Mouse (Mus musculus) limb, embryonic 15.5 days (tissue): Measurements from ENCODE around the gene Dnhd1. TPM values are rescaled to one million over a fixed set of nuclear protein-coding genes. Genes with fewer than 3 reads are reported as not detected.
A peak's percentile ranks its signal among the peaks of the same experiment; 100 is the strongest.
"Not testable (repeated sequence)": the region's sequence is repeated elsewhere in the genome, so short reads cannot be mapped to it uniquely, and the experiment has no call there.

ENCODE experiments used
- ATAC-seq: fragments of 200-750 bp; cut with Nextera tagmentation; 2 replicates; pipeline ENCODE4 v1.8.0; 2017; ENCODE audit warnings: low read depth, moderate TSS enrichment; ENCODE audit not compliant: insufficient number of reproducible peaks, low FRiP score, low TSS enrichment
- H3K27ac ChIP-seq: fragments of 300-500 bp; sonication (generic); 2 replicates; pipeline ENCODE4 v1.5.1; 2015; ENCODE audit warnings: moderate library complexity, mild to moderate bottlenecking, inconsistent platforms
- H3K27me3 ChIP-seq: fragments of 300-500 bp; sonication (generic); 2 replicates; pipeline ENCODE4 v1.6.1; 2015; ENCODE audit warnings: inconsistent platforms
- H3K36me3 ChIP-seq: fragments of 300-500 bp; sonication (generic); 2 replicates; pipeline ENCODE4 v1.6.1; 2015; ENCODE audit warnings: inconsistent platforms
- H3K4me1 ChIP-seq: fragments of 300-500 bp; sonication (generic); 2 replicates; pipeline ENCODE4 v1.6.1; 2015; ENCODE audit warnings: inconsistent platforms
- H3K4me2 ChIP-seq: fragments of 300-500 bp; sonication (generic); 2 replicates; pipeline ENCODE4 v1.6.1; 2015; ENCODE audit warnings: mild to moderate bottlenecking, inconsistent platforms
- H3K4me3 ChIP-seq: fragments of 300-500 bp; sonication (generic); 2 replicates; pipeline ENCODE4 v1.5.1; 2015; ENCODE audit warnings: mild to moderate bottlenecking, inconsistent platforms
- H3K9ac ChIP-seq: fragments of 300-500 bp; sonication (generic); 2 replicates; pipeline ENCODE4 v1.6.1; 2015; ENCODE audit warnings: inconsistent platforms
- H3K9me3 ChIP-seq: fragments of 300-500 bp; sonication (generic); 2 replicates; pipeline ENCODE4 v1.6.1; 2016; ENCODE audit warnings: inconsistent platforms
- WGBS: fragments of 180-500 bp; shearing (Covaris S2); methylation state at CpG from one replicate; pipeline ENCODE4 v1.1.7; 2015; 5-methylcytosine and 5-hydroxymethylcytosine counted together
- polyA plus RNA-seq: library from polyadenylated mRNA; unstranded; fragments of >200 nt; fragmentation: Nextera tagmentation; extraction: Ambion mirVana; gene quantifications from 2 replicates; pipeline ENCODE4 v1.2.1, GENCODE M21; 2015

Gene Dnhd1
- polyA plus RNA-seq, 1 experiment from 2014 or later: 0.88 TPM

- H3K36me3 ChIP-seq: peaks cover 44% of the 10 kb centered on the region
- peaks cover 30% of the 10 kb centered on the region for H3K4me1 ChIP-seq
- H3K4me2 ChIP-seq: no peak overlapping the region
- 0 out of 2 replicates have a peak overlapping the region, but pooled peaks have one; percentile 81 for H3K4me3 ChIP-seq
- 88% methylated on average over 8 of the region's 8 CpGs for WGBS
- no peaks in the 10 kb centered on the region for H3K27me3 ChIP-seq
- no peaks in the 10 kb centered on the region for H3K9me3 ChIP-seq
- H3K27ac ChIP-seq: no peak overlapping the region
- ATAC-seq: no peak
- peak overlapping the region; percentile 94; the same call in 1 of the 2 replicates for H3K9ac ChIP-seq
These were observed 84.2 kb downstream of the Dnhd1 start for GRCm38 (mm10) chr7:105734826-105735225.

GRCm38 (mm10) chr7:105735464-105735863, 84.8 kb downstream of the Dnhd1 start:
- not testable (repeated sequence) for H3K9me3 ChIP-seq, ATAC-seq, H3K27me3 ChIP-seq
- H3K9ac ChIP-seq: peak overlapping the region; percentile 94; the same call in 1 of the 2 replicates
- H3K4me1 ChIP-seq: peaks cover 30% of the 10 kb centered on the region
- 42% methylated on average over 4 of the region's 4 CpGs for WGBS
- peak overlapping the region; percentile 62 for H3K4me2 ChIP-seq
- peak overlapping the region; percentile 92 for H3K27ac ChIP-seq
- peak overlapping the region; percentile 81 for H3K4me3 ChIP-seq
- peaks cover 50% of the 10 kb centered on the region for H3K36me3 ChIP-seq

- no peaks in the 10 kb centered on the region for H3K9me3 ChIP-seq
- peaks cover 51% of the 10 kb centered on the region for H3K36me3 ChIP-seq
- H3K27ac ChIP-seq: peak within 1 kb of the TSS; percentile 92
- H3K9ac ChIP-seq: peak within 1 kb of the TSS; percentile 94
- ATAC-seq: peak; percentile 96
- H3K27me3 ChIP-seq: no peaks in the 10 kb centered on the region
- H3K4me2 ChIP-seq: peak within 1 kb of the TSS; percentile 62
- under 1% methylated on average over 59 of the region's 62 CpGs for WGBS
- peaks cover 30% of the 10 kb centered on the region for H3K4me1 ChIP-seq
- H3K4me3 ChIP-seq: peak within 1 kb of the TSS; percentile 81
These were observed 85.8 kb downstream of the Dnhd1 start, which contains the start of gene Ilk for GRCm38 (mm10) chr7:105736264-105736901. Ilk (plus strand) TSS chr7:105736592.

- peak within 1 kb of the TSS; percentile 92 for H3K27ac ChIP-seq
- WGBS: under 1% methylated on average over 30 of the region's 30 CpGs
- H3K9me3 ChIP-seq: no peaks in the 10 kb centered on the region
- peak within 1 kb of the TSS; percentile 81 for H3K4me3 ChIP-seq
- ATAC-seq: no peak
- peaks cover 30% of the 10 kb centered on the region for H3K4me1 ChIP-seq
- H3K27me3 ChIP-seq: no peaks in the 10 kb centered on the region
- peak within 1 kb of the TSS; percentile 94 for H3K9ac ChIP-seq
- H3K36me3 ChIP-seq: peaks cover 51% of the 10 kb centered on the region
- H3K4me2 ChIP-seq: peak within 1 kb of the TSS; percentile 62
These were observed 86.4 kb downstream of the Dnhd1 start, which contains the start of gene Rrp8 for GRCm38 (mm10) chr7:105736911-105737521. Rrp8 (minus strand) TSS chr7:105737385.

GRCm38 (mm10) chr7:105737648-105738047, 87.0 kb downstream of the Dnhd1 start:
- Histone ChIP-seq H3K9ac (peak overlapping the region; percentile 94), H3K36me3 (peaks cover 51% of the 10 kb centered on the region), H3K27me3 (no peaks in the 10 kb centered on the region), H3K4me1 (peaks cover 30% of the 10 kb centered on the region), H3K9me3 (no peaks in the 10 kb centered on the region), H3K4me2 (peak overlapping the region; percentile 62), H3K4me3 (peak overlapping the region; percentile 81), H3K27ac (peak overlapping the region; percentile 92; the same call in 1 of the 2 replicates)
- WGBS: 31% methylated on average over 3 of the region's 3 CpGs
- ATAC-seq: no peak

GRCm38 (mm10) chr7:105738286-105738685, 87.7 kb downstream of the Dnhd1 start:
- H3K36me3 ChIP-seq: peaks cover 51% of the 10 kb centered on the region
- no peaks in the 10 kb centered on the region for H3K9me3 ChIP-seq
- 74% methylated on average over 2 of the region's 2 CpGs for WGBS
- H3K9ac ChIP-seq: no peak overlapping the region
- peak overlapping the region; percentile 62 for H3K4me2 ChIP-seq
- peak overlapping the region; percentile 81 for H3K4me3 ChIP-seq
- ATAC-seq: no peak
- peaks cover 37% of the 10 kb centered on the region for H3K4me1 ChIP-seq
- H3K27me3 ChIP-seq: no peaks in the 10 kb centered on the region
- H3K27ac ChIP-seq: peak overlapping the region; percentile 87

- H3K4me1 ChIP-seq: peaks cover 43% of the 10 kb centered on the region
- H3K4me3 ChIP-seq: peak overlapping the region; percentile 81
- H3K4me2 ChIP-seq: peak overlapping the region; percentile 62
- no peak overlapping the region for H3K9ac ChIP-seq
- no peaks in the 10 kb centered on the region for H3K9me3 ChIP-seq
- 25% methylated on average over 3 of the region's 3 CpGs for WGBS
- peaks cover 44% of the 10 kb centered on the region for H3K36me3 ChIP-seq
- H3K27me3 ChIP-seq: no peaks in the 10 kb centered on the region
- H3K27ac ChIP-seq: peak overlapping the region; percentile 87
- peak; percentile 71 for ATAC-seq
These were observed 88.3 kb downstream of the Dnhd1 start for GRCm38 (mm10) chr7:105738948-105739347.

GRCm38 (mm10) chr7:105740089-105740795, 89.6 kb downstream of the Dnhd1 start:
- Histone ChIP-seq H3K4me3 (no peak overlapping the region), H3K9me3 (no peaks in the 10 kb centered on the region), H3K36me3 (peaks cover 35% of the 10 kb centered on the region), H3K27me3 (no peaks in the 10 kb centered on the region), H3K9ac (no peak overlapping the region), H3K4me1 (peaks cover 38% of the 10 kb centered on the region), H3K27ac (no peak overlapping the region), H3K4me2 (no peak overlapping the region)
- no peak for ATAC-seq
- 84% methylated on average over 13 of the region's 13 CpGs for WGBS

- Histone ChIP-seq H3K4me2 (no peak overlapping the region), H3K9me3 (no peaks in the 10 kb centered on the region), H3K36me3 (peaks cover 35% of the 10 kb centered on the region), H3K4me3 (no peak overlapping the region), H3K4me1 (peaks cover 36% of the 10 kb centered on the region), H3K27me3 (no peaks in the 10 kb centered on the region), H3K9ac (no peak overlapping the region), H3K27ac (no peak overlapping the region)
- 85% methylated on average over 6 of the region's 6 CpGs for WGBS
- ATAC-seq: no peak
These were observed 90.2 kb downstream of the Dnhd1 start for GRCm38 (mm10) chr7:105740851-105741250.

- 90% methylated on average over 9 of the region's 9 CpGs for WGBS
- Histone ChIP-seq H3K4me1 (peaks cover 36% of the 10 kb centered on the region), H3K9me3 (no peaks in the 10 kb centered on the region), H3K27ac (no peak overlapping the region), H3K4me2 (no peak overlapping the region), H3K36me3 (peaks cover 44% of the 10 kb centered on the region), H3K4me3 (no peak overlapping the region), H3K27me3 (no peaks in the 10 kb centered on the region), H3K9ac (no peak overlapping the region)
- ATAC-seq: no peak
These were observed 91.4 kb downstream of the Dnhd1 start for GRCm38 (mm10) chr7:105741978-105742377.

- peak overlapping the region; percentile 89; the same call in 1 of the 2 replicates for H3K4me2 ChIP-seq
- not testable (repeated sequence) for H3K9me3 ChIP-seq, H3K9ac ChIP-seq, H3K27me3 ChIP-seq, H3K27ac ChIP-seq, ATAC-seq
- peaks cover 49% of the 10 kb centered on the region for H3K36me3 ChIP-seq
- peaks cover 32% of the 10 kb centered on the region for H3K4me1 ChIP-seq
- H3K4me3 ChIP-seq: 0 out of 2 replicates have a peak overlapping the region, but pooled peaks have one; percentile 81
- 84% methylated on average over 7 of the region's 7 CpGs for WGBS
These were observed 92.0 kb downstream of the Dnhd1 start for GRCm38 (mm10) chr7:105742539-105743215.
